Mouse (Mus musculus) hindbrain, embryonic 13.5 days (tissue): ENCODE data around the gene Gm49380. TPM values are rescaled to one million over a fixed set of nuclear protein-coding genes. Genes with fewer than 3 reads are reported as not detected.

Experiments used
- ATAC-seq: fragments of 200-750 bp; cut with Nextera tagmentation; 2 replicates; pipeline ENCODE4 v1.8.0; 2017; ENCODE audit warnings: moderate TSS enrichment; ENCODE audit not compliant: low FRiP score
- H3K27ac ChIP-seq: fragments of 300-500 bp; sonication (generic); 2 replicates; pipeline ENCODE4 v1.5.1; 2015; ENCODE audit warnings: inconsistent platforms, mild to moderate bottlenecking, moderate library complexity
- H3K27me3 ChIP-seq: fragments of 300-500 bp; sonication (generic); 2 replicates; pipeline ENCODE4 v1.6.1; 2015; ENCODE audit warnings: mild to moderate bottlenecking, inconsistent platforms
- H3K36me3 ChIP-seq: fragments of 300-500 bp; sonication (generic); 2 replicates; pipeline ENCODE4 v1.6.1; 2015; ENCODE audit warnings: mild to moderate bottlenecking, inconsistent platforms
- H3K4me1 ChIP-seq: fragments of 300-500 bp; sonication (generic); replicated peaks from 2 replicates; pipeline ENCODE4 v1.6.1; 2015; ENCODE audit warnings: inconsistent platforms
- H3K4me2 ChIP-seq: fragments of 300-500 bp; sonication (generic); 2 replicates; pipeline ENCODE4 v1.6.1; 2015; ENCODE audit warnings: inconsistent platforms, mild to moderate bottlenecking, moderate library complexity
- H3K4me3 ChIP-seq: fragments of 300-500 bp; sonication (generic); 2 replicates; pipeline ENCODE4 v1.5.1; 2015; ENCODE audit warnings: mild to moderate bottlenecking, inconsistent platforms
- H3K9ac ChIP-seq: fragments of 300-500 bp; sonication (generic); 2 replicates; pipeline ENCODE4 v1.6.1; 2015; ENCODE audit warnings: mild to moderate bottlenecking, inconsistent platforms
- H3K9me3 ChIP-seq: fragments of 300-500 bp; sonication (generic); 2 replicates; pipeline ENCODE4 v1.6.1; 2016; ENCODE audit warnings: inconsistent platforms
- WGBS: fragments of 180-500 bp; shearing (Covaris S2); methylation state at CpG from one replicate; pipeline ENCODE4 v1.1.7; 2015; 5-methylcytosine and 5-hydroxymethylcytosine counted together
- polyA plus RNA-seq: library from polyadenylated mRNA; unstranded; fragments of >200 nt; fragmentation: Nextera tagmentation; extraction: Ambion mirVana; gene quantifications from 2 replicates; pipeline ENCODE4 v1.2.1, GENCODE M21; 2015

The Gm49380 gene
- polyA plus RNA-seq, 1 experiment from 2014 or later = 0.49 TPM

- H3K27me3 ChIP-seq = peaks cover 67% of the 10 kb centered on the region
- under 1% methylated on average over 62 of the region's 62 CpGs for WGBS
- H3K27ac ChIP-seq = no peak overlapping the region
- peak; percentile 66 for ATAC-seq
- peak overlapping the region; percentile 78 for H3K9ac ChIP-seq
- peak overlapping the region; percentile 56 for H3K4me3 ChIP-seq
- no peaks in the 10 kb centered on the region for H3K36me3 ChIP-seq
- no peaks in the 10 kb centered on the region for H3K9me3 ChIP-seq
- H3K4me1 ChIP-seq = peaks cover 39% of the 10 kb centered on the region
- H3K4me2 ChIP-seq = peak overlapping the region; percentile 98
Observed at GRCm38 (mm10) chr9:44084659-44085229, 28.6 kb downstream of the Gm49380 start.

- Histone ChIP-seq H3K27ac (no peak overlapping the region), H3K4me2 (peak overlapping the region; percentile 98), H3K9me3 (no peaks in the 10 kb centered on the region), H3K36me3 (no peaks in the 10 kb centered on the region), H3K9ac (peak overlapping the region; percentile 78), H3K27me3 (peaks cover 62% of the 10 kb centered on the region), H3K4me1 (peaks cover 39% of the 10 kb centered on the region), H3K4me3 (peak overlapping the region; percentile 56)
- ATAC-seq = no peak
- 3% methylated on average over 14 of the region's 14 CpGs for WGBS
Observed at GRCm38 (mm10) chr9:44084236-44084635, 29.1 kb downstream of the Gm49380 start.

GRCm38 (mm10) chr9:44083392-44084121, 29.7 kb downstream of the Gm49380 start:
- H3K9ac ChIP-seq = no peak overlapping the region; the same call in 1 of the 2 replicates
- WGBS = 10% methylated on average over 23 of the region's 23 CpGs
- no peaks in the 10 kb centered on the region for H3K9me3 ChIP-seq
- no peak for ATAC-seq
- H3K4me2 ChIP-seq = peak overlapping the region; percentile 98
- H3K36me3 ChIP-seq = no peaks in the 10 kb centered on the region
- peaks cover 56% of the 10 kb centered on the region for H3K27me3 ChIP-seq
- peaks cover 45% of the 10 kb centered on the region for H3K4me1 ChIP-seq
- no peak overlapping the region for H3K27ac ChIP-seq
- peak overlapping the region; percentile 56 for H3K4me3 ChIP-seq

GRCm38 (mm10) chr9:44082266-44082665, 31.0 kb downstream of the Gm49380 start:
- no peaks in the 10 kb centered on the region for H3K36me3 ChIP-seq
- no peak overlapping the region for H3K27ac ChIP-seq
- ATAC-seq = no peak
- peaks cover 43% of the 10 kb centered on the region for H3K4me1 ChIP-seq
- H3K4me3 ChIP-seq = no peak overlapping the region
- WGBS = 89% methylated on average over 5 of the region's 5 CpGs
- no peaks in the 10 kb centered on the region for H3K9me3 ChIP-seq
- no peak overlapping the region for H3K9ac ChIP-seq
- no peak overlapping the region for H3K4me2 ChIP-seq
- H3K27me3 ChIP-seq = peaks cover 46% of the 10 kb centered on the region

- no peaks in the 10 kb centered on the region for H3K36me3 ChIP-seq
- H3K27me3 ChIP-seq = peaks cover 39% of the 10 kb centered on the region
- H3K4me3 ChIP-seq = no peak overlapping the region
- 72% methylated on average over 5 of the region's 5 CpGs for WGBS
- no peak overlapping the region for H3K4me2 ChIP-seq
- no peak overlapping the region for H3K27ac ChIP-seq
- no peaks in the 10 kb centered on the region for H3K9me3 ChIP-seq
- ATAC-seq = no peak
- H3K4me1 ChIP-seq = peaks cover 49% of the 10 kb centered on the region
- H3K9ac ChIP-seq = no peak overlapping the region
Observed at GRCm38 (mm10) chr9:44081581-44081980, 31.7 kb downstream of the Gm49380 start.

GRCm38 (mm10) chr9:44080953-44081352, 32.3 kb downstream of the Gm49380 start:
- H3K4me3 ChIP-seq = no peak overlapping the region
- H3K27me3 ChIP-seq = peaks cover 33% of the 10 kb centered on the region
- no peak overlapping the region for H3K9ac ChIP-seq
- 69% methylated on average over 5 of the region's 5 CpGs for WGBS
- H3K4me1 ChIP-seq = peaks cover 53% of the 10 kb centered on the region
- no peaks in the 10 kb centered on the region for H3K9me3 ChIP-seq
- no peak for ATAC-seq
- no peaks in the 10 kb centered on the region for H3K36me3 ChIP-seq
- H3K27ac ChIP-seq = no peak overlapping the region
- H3K4me2 ChIP-seq = no peak overlapping the region

- H3K4me2 ChIP-seq = no peak overlapping the region
- no peak for ATAC-seq
- WGBS = 81% methylated on average over 10 of the region's 10 CpGs
- H3K4me1 ChIP-seq = peaks cover 53% of the 10 kb centered on the region
- no peak overlapping the region for H3K27ac ChIP-seq
- H3K27me3 ChIP-seq = peaks cover 25% of the 10 kb centered on the region
- H3K9ac ChIP-seq = no peak overlapping the region
- H3K4me3 ChIP-seq = no peak overlapping the region
- H3K9me3 ChIP-seq = no peaks in the 10 kb centered on the region
- H3K36me3 ChIP-seq = no peaks in the 10 kb centered on the region
Observed at GRCm38 (mm10) chr9:44079997-44080780, 33.1 kb downstream of the Gm49380 start.

GRCm38 (mm10) chr9:44078955-44079756, 34.1 kb downstream of the Gm49380 start:
- Histone ChIP-seq H3K27me3 (peaks cover 20% of the 10 kb centered on the region), H3K27ac (no peak overlapping the region), H3K9ac (0 out of 2 replicates have a peak overlapping the region, but pooled peaks have one; percentile 35), H3K4me3 (no peak overlapping the region), H3K9me3 (no peaks in the 10 kb centered on the region), H3K36me3 (no peaks in the 10 kb centered on the region), H3K4me1 (peaks cover 45% of the 10 kb centered on the region), H3K4me2 (no peak overlapping the region)
- WGBS = 54% methylated on average over 13 of the region's 16 CpGs
- peak; percentile 66; the same call in 1 of the 2 replicates for ATAC-seq

- Histone ChIP-seq H3K9me3 (no peaks in the 10 kb centered on the region), H3K4me3 (no peak overlapping the region), H3K27me3 (peaks cover 11% of the 10 kb centered on the region), H3K9ac (0 out of 2 replicates have a peak overlapping the region, but pooled peaks have one; percentile 35), H3K27ac (no peak overlapping the region), H3K4me1 (peaks cover 40% of the 10 kb centered on the region), H3K4me2 (no peak overlapping the region), H3K36me3 (no peaks in the 10 kb centered on the region)
- ATAC-seq = no peak
- WGBS = 86% methylated on average over 10 of the region's 10 CpGs
Observed at GRCm38 (mm10) chr9:44078136-44078797, 35.0 kb downstream of the Gm49380 start.

- 86% methylated on average over 11 of the region's 11 CpGs for WGBS
Observed at GRCm38 (mm10) chr9:44077266-44077910, 35.9 kb downstream of the Gm49380 start.

GRCm38 (mm10) chr9:44076764-44077120, 36.6 kb downstream of the Gm49380 start:
- no peak for ATAC-seq
- Histone ChIP-seq H3K36me3 (no peaks in the 10 kb centered on the region), H3K9ac (no peak overlapping the region), H3K4me1 (peaks cover 54% of the 10 kb centered on the region), H3K27ac (no peak overlapping the region), H3K4me2 (no peak overlapping the region), H3K9me3 (no peaks in the 10 kb centered on the region), H3K4me3 (no peak overlapping the region), H3K27me3 (no peaks in the 10 kb centered on the region)
- 8% methylated on average over 5 of the region's 5 CpGs for WGBS

More at GRCm38 (mm10) chr9:44077266-44077910, 35.9 kb downstream of the Gm49380 start:
- no peak overlapping the region for H3K27ac ChIP-seq
- no peak overlapping the region for H3K4me3 ChIP-seq
- H3K9ac ChIP-seq = no peak overlapping the region
- peaks cover 48% of the 10 kb centered on the region for H3K4me1 ChIP-seq
- H3K9me3 ChIP-seq = no peaks in the 10 kb centered on the region
- no peaks in the 10 kb centered on the region for H3K36me3 ChIP-seq
- H3K27me3 ChIP-seq = 0 out of 2 replicates have a peak, but pooled peaks cover 3% of the 10 kb centered on the region
- ATAC-seq = no peak
- H3K4me2 ChIP-seq = no peak overlapping the region
